Mouse (Mus musculus) ovary, postnatal 10 days (tissue): ENCODE data around the gene Msh6.
A peak's percentile ranks its signal among the peaks of the same experiment; 100 is the strongest.
"Not testable (repeated sequence)": the region's sequence is repeated elsewhere in the genome, so short reads cannot be mapped to it uniquely, and the experiment has no call there.

Experiments
- DNase-seq: peaks from one replicate; pipeline ENCODE4 v3.0.0; 2022; ENCODE audit warnings: low spot score

Gene Msh6

DNA sequence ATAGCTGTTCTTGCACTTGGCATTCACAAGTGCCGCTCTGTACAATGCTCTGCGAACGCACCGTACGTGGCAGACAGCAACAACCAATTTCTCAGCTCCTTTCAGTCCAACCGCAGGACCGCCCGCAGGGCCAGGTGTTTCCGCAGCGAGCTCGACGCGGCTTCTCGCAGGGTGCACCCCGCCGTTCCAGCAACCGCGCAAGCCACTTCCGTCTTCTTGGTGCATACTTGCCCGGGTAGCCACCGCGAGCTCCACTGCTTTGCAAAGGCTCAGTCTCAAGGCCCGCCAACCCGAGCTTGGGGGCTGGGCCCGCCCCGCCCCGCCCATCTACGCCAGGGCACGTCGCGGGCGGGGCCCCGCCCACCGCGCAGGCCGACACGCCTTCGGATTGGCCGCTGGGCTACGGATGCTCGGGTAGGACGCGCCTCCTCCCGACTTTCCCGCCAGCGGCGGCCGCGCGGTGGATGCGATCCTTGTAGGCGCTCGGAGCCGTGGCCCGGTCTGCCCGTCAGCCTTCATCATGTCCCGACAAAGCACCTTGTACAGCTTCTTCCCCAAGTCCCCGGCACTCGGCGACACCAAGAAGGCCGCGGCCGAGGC lies at the start of gene Msh6:
TSS of gene Msh6 (plus strand) at position 434 of the 600 bp plus-strand sequence.
- peak; percentile 75 for DNase-seq

GRCm38 (mm10) chr17:87934326-87934725 lies 40.5 kb upstream of the Msh6 start:
- DNase-seq = no peak

DNA sequence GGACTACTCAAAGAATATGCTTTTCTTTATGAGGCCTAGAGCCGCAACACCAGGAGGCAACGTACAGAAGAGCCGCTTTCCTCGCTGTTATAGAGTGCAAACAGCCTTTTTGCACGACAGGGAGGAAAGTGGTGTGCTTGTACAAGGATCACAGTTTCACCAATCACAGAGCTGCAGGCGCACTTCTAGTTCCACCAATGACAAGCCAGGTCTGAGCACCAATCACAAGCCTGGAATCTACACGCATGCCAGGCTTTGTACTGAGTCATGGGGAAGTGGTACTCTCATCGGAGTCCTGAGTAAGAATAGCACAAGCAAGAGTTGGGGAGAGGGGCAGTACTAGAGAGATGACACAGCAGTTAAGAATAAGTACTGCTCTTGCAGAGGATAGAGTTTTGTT lies 40.1 kb upstream of the Msh6 start:
- DNase-seq = no peak

GRCm38 (mm10) chr17:87936156-87936555 lies 38.7 kb upstream of the Msh6 start:
- DNase-seq = no peak

GRCm38 (mm10) chr17:87948965-87949584 lies 25.8 kb upstream of the Msh6 start:
- peak; percentile 64 for DNase-seq

DNA sequence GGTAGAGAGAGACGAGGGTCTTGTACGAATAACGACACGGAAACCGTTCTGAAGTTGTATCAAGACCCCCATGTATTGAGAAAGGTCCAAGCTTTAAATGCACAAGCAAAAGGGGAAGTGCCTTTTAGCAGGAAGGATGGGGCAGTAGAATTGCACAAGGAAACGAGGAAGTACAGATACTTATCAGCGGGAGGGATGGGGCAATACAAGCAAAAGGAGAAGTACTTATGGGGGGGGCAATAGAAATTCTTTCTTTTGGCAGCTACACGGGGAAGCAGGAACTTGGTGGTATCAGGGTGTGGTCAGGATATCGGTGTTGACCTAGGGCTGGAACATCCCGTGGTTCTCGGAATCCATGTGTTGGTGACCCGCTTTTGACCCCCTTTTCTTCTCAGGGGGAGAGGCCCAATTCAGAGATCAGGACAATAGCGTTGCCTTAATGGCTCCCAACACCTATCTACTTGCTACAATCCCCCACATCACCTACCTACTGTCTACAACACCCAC lies 20.2 kb upstream of the Msh6 start:
- DNase-seq = not testable (repeated sequence)

DNA sequence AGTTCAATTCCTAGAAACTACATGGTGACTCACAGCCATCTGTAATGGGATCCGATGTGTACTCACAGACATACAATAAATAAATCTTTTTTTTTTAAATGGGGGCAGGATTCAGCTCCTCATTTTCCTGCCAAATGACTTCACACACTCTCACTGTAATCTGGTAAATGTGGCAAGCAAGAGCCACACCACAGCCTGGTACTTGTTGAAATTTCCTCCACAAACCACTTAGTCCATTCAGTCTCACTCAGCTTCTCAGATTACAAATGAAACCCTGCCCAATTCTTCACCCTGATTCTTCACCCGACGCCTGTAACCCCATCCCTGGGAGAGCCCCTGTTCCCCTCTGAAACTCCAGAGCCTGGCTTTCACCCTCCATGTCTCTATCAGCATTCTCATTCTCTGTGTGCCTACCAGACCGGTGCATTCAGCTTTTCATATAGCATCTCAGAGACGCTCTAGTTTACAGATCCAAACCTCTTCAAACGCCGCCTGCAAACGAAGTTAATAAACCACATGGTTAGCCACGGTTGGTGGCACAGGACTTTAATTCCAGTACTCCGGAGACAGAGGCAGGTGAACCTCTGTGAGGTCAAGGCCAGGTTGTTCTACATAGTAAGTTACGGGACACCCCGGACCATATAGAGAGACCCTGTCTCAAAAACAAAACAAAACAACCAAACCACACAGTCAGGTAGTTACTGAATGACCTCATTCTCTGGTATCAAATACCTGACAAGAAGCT lies 17.6 kb upstream of the Msh6 start:
- no peak for DNase-seq

GRCm38 (mm10) chr17:87958283-87958682 lies 16.6 kb upstream of the Msh6 start:
- DNase-seq = no peak

GRCm38 (mm10) chr17:87959406-87959805 lies 15.5 kb upstream of the Msh6 start:
- not testable (repeated sequence) for DNase-seq

DNA sequence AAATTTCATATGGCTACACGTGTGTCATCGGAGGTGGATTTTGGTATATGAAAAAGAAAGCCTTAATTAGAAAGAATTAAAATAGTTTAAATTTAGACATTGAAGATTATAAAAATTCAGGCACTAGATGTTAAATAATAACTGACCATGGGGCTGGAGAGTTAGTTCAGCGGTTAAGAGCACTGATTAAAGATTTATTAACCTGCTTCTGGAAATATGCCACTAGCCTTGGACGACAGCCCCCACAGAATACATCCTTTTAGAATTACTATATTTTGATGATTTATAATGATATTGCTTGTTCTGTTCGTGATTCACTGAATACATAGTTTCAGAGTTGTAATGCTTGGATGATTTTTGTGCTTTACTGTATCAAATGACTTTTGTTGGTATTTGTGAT lies 14.9 kb upstream of the Msh6 start:
- DNase-seq = not testable (repeated sequence)

GRCm38 (mm10) chr17:87963081-87964075 lies 11.5 kb upstream of the Msh6 start:
- no peak for DNase-seq

DNA sequence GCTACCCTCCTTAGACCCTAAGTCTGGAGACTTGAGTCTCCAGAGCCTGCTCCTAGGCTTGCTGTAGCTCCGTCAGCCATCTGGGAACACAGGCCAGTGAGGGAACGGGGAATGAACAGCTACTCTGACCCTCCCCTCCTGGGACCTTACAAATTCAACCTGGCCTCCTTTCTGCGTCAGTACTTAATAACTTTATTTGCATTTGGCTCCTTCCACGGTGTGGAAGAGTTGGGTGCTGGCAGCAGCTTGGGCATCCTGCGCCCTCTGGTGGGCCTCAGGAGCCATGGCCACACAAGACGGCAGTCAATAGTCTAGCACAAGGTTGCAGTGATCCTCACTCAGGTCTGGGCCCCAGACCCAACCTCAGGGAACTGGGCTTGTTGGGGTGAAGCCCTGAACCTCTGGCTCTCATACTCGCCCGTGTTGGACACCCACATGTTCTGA lies 6.4 kb upstream of the Msh6 start:
- not testable (repeated sequence) for DNase-seq

- DNase-seq = not testable (repeated sequence)
These were observed 2.9 kb upstream of the Msh6 start for GRCm38 (mm10) chr17:87971696-87972591.

DNA sequence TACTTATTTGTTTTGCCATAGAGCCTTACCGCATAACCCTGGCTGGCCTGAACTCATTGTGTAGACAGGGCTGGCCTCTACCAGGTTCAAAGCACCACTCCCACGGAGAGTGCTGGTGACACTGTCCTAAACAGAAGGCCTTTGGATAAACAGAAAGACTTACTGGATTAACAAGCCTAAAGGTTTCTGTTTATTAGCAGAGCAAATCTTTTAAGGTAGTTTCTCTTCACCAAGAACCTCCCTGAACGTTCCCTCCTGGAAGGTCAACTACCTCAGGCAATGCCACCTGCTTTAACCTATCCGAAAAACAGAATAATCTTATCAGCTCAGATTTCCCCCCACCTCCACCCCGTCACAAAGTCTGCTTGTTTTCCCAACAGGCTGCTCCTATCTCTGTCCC lies 2.0 kb upstream of the Msh6 start:
- DNase-seq = no peak

DNA sequence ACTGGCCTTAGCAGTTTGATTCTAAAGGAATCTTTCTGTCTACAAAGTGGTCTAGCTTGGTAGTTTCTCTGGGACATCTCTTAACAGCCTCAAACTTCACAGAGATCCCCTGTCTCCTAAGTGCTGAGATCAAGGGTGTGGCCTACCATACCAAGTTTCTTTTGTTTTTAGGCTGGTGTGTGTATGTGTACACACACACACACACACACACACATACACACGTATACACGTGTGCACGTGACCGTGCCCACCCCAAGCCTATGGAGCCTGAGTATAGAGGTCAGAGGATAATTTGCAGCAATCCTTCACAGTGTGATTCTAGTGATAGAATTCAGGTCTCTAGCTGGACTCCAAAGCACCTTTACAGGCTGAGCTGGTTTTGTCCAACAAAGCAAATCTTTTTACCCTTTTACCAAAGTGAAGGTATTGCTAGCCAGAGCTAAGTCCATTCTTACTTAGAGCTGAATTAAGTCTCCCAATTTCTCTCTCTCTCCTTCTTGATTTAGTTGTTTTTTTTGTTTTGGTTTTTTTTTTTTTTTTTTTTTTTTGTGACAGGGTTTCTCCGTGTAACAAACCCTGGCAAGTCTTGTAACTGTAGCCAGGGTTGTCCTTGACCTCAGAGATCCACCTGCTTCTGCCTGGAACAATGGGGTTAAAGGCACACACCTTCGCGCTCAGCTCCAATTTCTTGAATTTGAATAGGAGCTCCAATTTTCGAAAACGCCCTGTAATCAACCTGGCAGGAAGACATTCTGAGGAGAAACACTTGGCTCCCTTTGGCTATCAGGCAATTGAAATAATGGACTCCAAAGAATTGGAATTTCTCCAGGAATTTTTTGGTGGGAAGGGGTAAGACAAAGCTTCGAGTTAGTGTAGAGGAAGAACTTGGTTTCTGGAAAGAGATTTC lies 1.3 kb upstream of the Msh6 start:
- no peak for DNase-seq

- peak; percentile 55 for DNase-seq
These were observed 479 bp downstream of the Msh6 start for GRCm38 (mm10) chr17:87975229-87975853.

- no peak for DNase-seq
These were observed 1.4 kb downstream of the Msh6 start for GRCm38 (mm10) chr17:87976154-87976806.

GRCm38 (mm10) chr17:87976927-87977326 lies 2.1 kb downstream of the Msh6 start:
- DNase-seq = not testable (repeated sequence)

DNA sequence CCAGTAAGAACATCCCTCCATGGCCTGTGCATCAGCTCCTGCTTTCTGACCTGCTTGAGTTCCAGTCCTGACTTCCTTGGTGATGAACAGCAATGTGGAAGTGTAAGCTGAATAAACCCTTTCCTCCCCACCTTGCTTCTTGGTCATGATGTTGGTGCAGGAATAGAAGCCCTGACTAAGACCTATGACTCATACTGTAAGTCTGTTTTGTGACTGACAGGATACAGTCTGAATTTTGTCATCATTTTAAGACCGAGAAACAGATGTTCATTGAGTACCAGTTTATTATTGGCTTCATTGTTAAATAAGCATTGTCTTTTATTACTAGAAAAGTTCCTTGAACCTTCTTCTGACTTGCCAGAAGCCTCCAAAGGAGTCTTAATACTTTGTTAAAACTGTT lies 4.8 kb downstream of the Msh6 start:
- not testable (repeated sequence) for DNase-seq
